Mouse (Mus musculus): ENCODE results near the gene Itpr3. TPM values are rescaled to one million over a fixed set of nuclear protein-coding genes. Genes with fewer than 3 reads are reported as not detected.
A peak's percentile ranks its signal among the peaks of the same experiment; 100 is the strongest.

Itpr3 gene
- polyA plus RNA-seq, 1 experiment = not detected

GRCm38 (mm10) chr17:27032328-27032727 is 24.8 kb upstream of the Itpr3 start:
- Histone ChIP-seq H3K4me1 (ENCODE audit: control insufficient read depth, insufficient read depth, low read length) (peaks cover 13% of the 10 kb centered on the region), H3K27ac (ENCODE audit: insufficient read depth, low read depth, low read length) (no peak overlapping the region), H3K4me3 (ENCODE audit: insufficient read depth, low read depth, low read length) (peak overlapping the region; percentile 12)
- TF ChIP-seq POLR2A (IDR thresholded peaks at IDR 0.05; ENCODE audit: insufficient read depth, low read depth, low read length) (no peak), CTCF (IDR thresholded peaks at IDR 0.05; ENCODE audit: insufficient read depth, low read depth, low read length) (no peak)
- WGBS = 62% methylated on average over 7 of the region's 7 CpGs

- WGBS = 1% methylated on average over 14 of the region's 14 CpGs
These were observed 24.2 kb upstream of the Itpr3 start for GRCm38 (mm10) chr17:27032869-27033268.

GRCm38 (mm10) chr17:27036465-27036864 is 20.6 kb upstream of the Itpr3 start:
- Histone ChIP-seq H3K27ac (ENCODE audit: insufficient read depth, low read depth, low read length) (no peak overlapping the region), H3K4me3 (ENCODE audit: insufficient read depth, low read depth, low read length) (no peak overlapping the region), H3K4me1 (ENCODE audit: control insufficient read depth, insufficient read depth, low read length) (peaks cover 41% of the 10 kb centered on the region)
- no peak for TF ChIP-seq CTCF (IDR thresholded peaks at IDR 0.05; ENCODE audit: insufficient read depth, low read depth, low read length)
- TF ChIP-seq POLR2A (IDR thresholded peaks at IDR 0.05; ENCODE audit: insufficient read depth, low read depth, low read length) = no peak
- 84% methylated on average over 7 of the region's 7 CpGs for WGBS

More at GRCm38 (mm10) chr17:27032869-27033268, 24.2 kb upstream of the Itpr3 start:
- Histone ChIP-seq H3K4me3 (ENCODE audit: insufficient read depth, low read depth, low read length) (peak overlapping the region; percentile 12), H3K4me1 (ENCODE audit: control insufficient read depth, insufficient read depth, low read length) (peaks cover 13% of the 10 kb centered on the region), H3K27ac (ENCODE audit: insufficient read depth, low read depth, low read length) (no peak overlapping the region)
- peak; percentile 66 for TF ChIP-seq CTCF (IDR thresholded peaks at IDR 0.05; ENCODE audit: insufficient read depth, low read depth, low read length)
- TF ChIP-seq POLR2A (IDR thresholded peaks at IDR 0.05; ENCODE audit: insufficient read depth, low read depth, low read length) = no peak

GRCm38 (mm10) chr17:27038335-27039050 is 18.6 kb upstream of the Itpr3 start:
- TF ChIP-seq POLR2A (IDR thresholded peaks at IDR 0.05; ENCODE audit: insufficient read depth, low read depth, low read length) (no peak), CTCF (IDR thresholded peaks at IDR 0.05; ENCODE audit: insufficient read depth, low read depth, low read length) (no peak)
- 35% methylated on average over 18 of the region's 18 CpGs for WGBS
- Histone ChIP-seq H3K4me1 (ENCODE audit: control insufficient read depth, insufficient read depth, low read length) (peaks cover 43% of the 10 kb centered on the region), H3K4me3 (ENCODE audit: insufficient read depth, low read depth, low read length) (no peak overlapping the region), H3K27ac (ENCODE audit: insufficient read depth, low read depth, low read length) (no peak overlapping the region)

DNA sequence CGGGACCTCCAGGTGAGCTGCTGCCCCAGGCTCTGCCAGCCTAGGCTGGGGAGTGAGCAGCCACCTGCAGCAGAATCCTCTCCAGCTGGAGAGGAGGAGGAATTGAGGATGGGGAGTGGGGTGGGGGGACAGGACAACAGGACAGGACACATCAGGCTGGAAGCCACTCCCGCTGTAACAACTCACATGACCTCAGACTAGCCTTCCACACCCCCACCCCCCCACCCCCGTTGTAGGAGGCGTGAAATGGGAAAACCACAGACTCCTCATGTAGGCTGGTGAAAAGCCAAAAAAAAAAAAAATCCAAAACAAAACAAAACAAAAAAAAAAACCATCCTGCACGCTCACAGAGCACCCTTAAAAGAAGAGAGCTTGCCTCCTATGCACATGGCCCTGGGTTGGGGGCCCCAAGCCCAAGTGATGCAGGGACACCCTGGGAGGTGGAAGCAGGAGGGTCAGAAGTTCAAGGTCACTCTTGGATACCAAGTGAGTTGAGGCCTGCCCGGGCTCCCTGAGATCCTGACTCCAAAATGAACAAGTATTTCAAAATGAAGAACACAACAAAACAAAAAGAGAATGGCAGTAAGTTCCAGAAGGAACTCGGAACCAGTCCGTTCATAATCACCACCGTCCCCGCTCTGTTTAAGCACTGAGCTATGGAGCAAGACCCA is 17.5 kb upstream of the Itpr3 start:
- Histone ChIP-seq H3K27ac (ENCODE audit: insufficient read depth, low read depth, low read length) (no peak overlapping the region), H3K4me1 (ENCODE audit: control insufficient read depth, insufficient read depth, low read length) (peaks cover 43% of the 10 kb centered on the region), H3K4me3 (ENCODE audit: insufficient read depth, low read depth, low read length) (no peak overlapping the region)
- TF ChIP-seq POLR2A (IDR thresholded peaks at IDR 0.05; ENCODE audit: insufficient read depth, low read depth, low read length) (no peak), CTCF (IDR thresholded peaks at IDR 0.05; ENCODE audit: insufficient read depth, low read depth, low read length) (no peak)
- 73% methylated on average over 10 of the region's 10 CpGs for WGBS

- TF ChIP-seq CTCF (IDR thresholded peaks at IDR 0.05; ENCODE audit: insufficient read depth, low read depth, low read length) (no peak), POLR2A (IDR thresholded peaks at IDR 0.05; ENCODE audit: insufficient read depth, low read depth, low read length) (no peak)
- Histone ChIP-seq H3K27ac (ENCODE audit: insufficient read depth, low read depth, low read length) (0 out of 2 replicates have a peak overlapping the region, but pooled peaks have one; percentile 24), H3K4me3 (ENCODE audit: insufficient read depth, low read depth, low read length) (no peak overlapping the region), H3K4me1 (ENCODE audit: control insufficient read depth, insufficient read depth, low read length) (peaks cover 43% of the 10 kb centered on the region)
- 31% methylated on average over 20 of the region's 20 CpGs for WGBS
These were observed 16.6 kb upstream of the Itpr3 start for GRCm38 (mm10) chr17:27040304-27041045.

DNA sequence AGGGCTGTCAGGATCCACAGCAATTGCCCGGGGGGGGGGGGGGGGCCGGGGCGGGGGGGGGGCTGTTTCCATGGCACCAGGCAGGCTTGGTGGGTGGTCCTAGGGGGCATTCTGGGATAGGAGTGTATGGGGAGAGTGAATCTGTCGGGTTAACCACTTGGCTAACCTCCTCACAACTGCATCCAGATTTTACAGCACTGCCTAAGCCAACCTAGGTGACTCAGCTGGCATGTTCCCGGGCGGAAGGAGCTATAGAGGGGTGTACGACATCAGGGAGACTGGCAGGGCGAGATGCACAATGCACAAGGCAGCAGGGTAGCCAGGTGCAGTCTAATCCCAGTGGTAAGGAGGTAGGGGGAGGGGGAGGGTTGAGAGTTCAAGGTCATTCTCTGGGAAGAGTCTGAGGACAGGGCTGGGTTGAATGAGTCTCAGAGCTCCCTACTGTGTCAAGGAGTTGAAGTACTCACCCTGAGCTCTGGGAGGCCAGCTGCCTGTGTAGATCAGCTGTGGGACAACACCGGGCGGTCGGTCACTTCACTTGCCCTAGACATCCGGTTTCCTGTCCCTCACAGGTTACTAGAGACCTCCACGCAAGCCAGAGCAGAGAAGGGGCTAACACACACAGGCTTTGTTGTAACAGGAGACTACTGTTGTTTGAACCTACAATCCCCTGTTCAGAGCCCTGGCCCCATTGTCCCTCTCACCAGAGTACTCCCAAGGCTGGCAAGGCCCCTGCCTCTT is 15.9 kb upstream of the Itpr3 start:
- Histone ChIP-seq H3K27ac (ENCODE audit: insufficient read depth, low read depth, low read length) (no peak overlapping the region), H3K4me3 (ENCODE audit: insufficient read depth, low read depth, low read length) (no peak overlapping the region), H3K4me1 (ENCODE audit: control insufficient read depth, insufficient read depth, low read length) (peaks cover 43% of the 10 kb centered on the region)
- TF ChIP-seq CTCF (IDR thresholded peaks at IDR 0.05; ENCODE audit: insufficient read depth, low read depth, low read length) = no peak
- no peak for TF ChIP-seq POLR2A (IDR thresholded peaks at IDR 0.05; ENCODE audit: insufficient read depth, low read depth, low read length)
- 42% methylated on average over 12 of the region's 13 CpGs for WGBS

DNA sequence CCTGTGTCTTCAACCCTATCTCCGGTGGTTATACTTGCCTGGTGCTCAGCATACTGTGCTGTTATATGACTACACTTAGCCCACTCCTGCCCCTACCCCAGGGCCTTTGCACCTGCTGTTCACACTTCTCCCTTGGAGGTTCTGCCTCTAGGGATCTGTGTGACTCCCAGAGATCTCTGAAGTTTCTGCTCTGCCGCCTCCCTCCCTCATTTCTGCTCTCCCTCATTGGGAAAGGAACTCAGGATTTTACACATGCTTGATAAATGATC is 15.4 kb upstream of the Itpr3 start:
- no peak overlapping the region for H3K4me3 ChIP-seq (ENCODE audit: insufficient read depth, low read depth, low read length)
- WGBS = 98% methylated on average over 2 of the region's 2 CpGs
- H3K4me1 ChIP-seq (ENCODE audit: control insufficient read depth, insufficient read depth, low read length) = peaks cover 43% of the 10 kb centered on the region
- no peak overlapping the region for H3K27ac ChIP-seq (ENCODE audit: insufficient read depth, low read depth, low read length)
- TF ChIP-seq POLR2A (IDR thresholded peaks at IDR 0.05; ENCODE audit: insufficient read depth, low read depth, low read length) = no peak
- TF ChIP-seq CTCF (IDR thresholded peaks at IDR 0.05; ENCODE audit: insufficient read depth, low read depth, low read length) = no peak

Data from olfactory bulb, adult 2 months (tissue).